Mouse (Mus musculus) heart, embryonic 10.5 days (tissue): Measurements from ENCODE around the gene Mllt11. TPM values are rescaled to one million over a fixed set of nuclear protein-coding genes. Genes with fewer than 3 reads are reported as not detected.
"Not testable (repeated sequence)": the region's sequence is repeated elsewhere in the genome, so short reads cannot be mapped to it uniquely, and the experiment has no call there.

Experiments used
- DNase-seq: peaks from one replicate; pipeline ENCODE4 v3.0.0-alpha.2; 2017; ENCODE audit warnings: low spot score
- H3K27ac ChIP-seq: fragments of 300-500 bp; sonication (generic); 2 replicates; pipeline ENCODE4 v1.5.1; 2016; ENCODE audit warnings: mild to moderate bottlenecking
- H3K27me3 ChIP-seq: fragments of 300-500 bp; sonication (generic); 2 replicates; pipeline ENCODE4 v1.6.1; 2016; ENCODE audit warnings: mild to moderate bottlenecking; ENCODE audit not compliant: poor library complexity, insufficient read depth, severe bottlenecking
- H3K36me3 ChIP-seq: fragments of 300-500 bp; sonication (generic); 2 replicates; pipeline ENCODE4 v1.6.1; 2016; ENCODE audit warnings: mild to moderate bottlenecking, moderate library complexity
- H3K4me1 ChIP-seq: fragments of 300-500 bp; sonication (generic); 2 replicates; pipeline ENCODE4 v1.6.1; 2016; ENCODE audit warnings: mild to moderate bottlenecking
- H3K4me3 ChIP-seq: fragments of 300-500 bp; sonication (generic); 2 replicates; pipeline ENCODE4 v1.5.1; 2016; ENCODE audit warnings: mild to moderate bottlenecking, moderate library complexity
- H3K9me3 ChIP-seq: fragments of 300-500 bp; sonication (generic); 2 replicates; pipeline ENCODE4 v1.6.1; 2016; ENCODE audit warnings: mild to moderate bottlenecking, moderate library complexity
- WGBS: fragments of 180-500 bp; shearing (Covaris S2); methylation state at CpG from one replicate; pipeline ENCODE4 v1.1.7; 2016; 5-methylcytosine and 5-hydroxymethylcytosine counted together
- polyA plus RNA-seq: library from polyadenylated mRNA; unstranded; fragments of >200 nt; fragmentation: Nextera tagmentation; extraction: Ambion mirVana; gene quantifications from 2 replicates; pipeline ENCODE4 v1.2.1, GENCODE M21; 2016

The Mllt11 gene
- polyA plus RNA-seq, 1 experiment from 2014 or later: 11.1 TPM

- no peaks in the 10 kb centered on the region for H3K9me3 ChIP-seq
- no peak overlapping the region for H3K4me3 ChIP-seq
- H3K36me3 ChIP-seq: peaks cover 68% of the 10 kb centered on the region
- H3K4me1 ChIP-seq: peaks cover 16% of the 10 kb centered on the region
- WGBS: 89% methylated on average over 2 of the region's 2 CpGs
- no peak for DNase-seq
- H3K27me3 ChIP-seq: no peaks in the 10 kb centered on the region
- H3K27ac ChIP-seq: no peak overlapping the region
Measured at GRCm38 (mm10) chr3:95223041-95223440, 8.9 kb downstream of the Mllt11 start.

- no peak for DNase-seq
- WGBS: 76% methylated on average over 6 of the region's 6 CpGs
Measured at GRCm38 (mm10) chr3:95218466-95219137, 13.4 kb downstream of the Mllt11 start.

GRCm38 (mm10) chr3:95217255-95218134 lies 14.5 kb downstream of the Mllt11 start, which contains the start of gene Gabpb2:
Gene Gabpb2 (minus strand): TSS chr3:95217916.
- under 1% methylated on average over 56 of the region's 56 CpGs for WGBS
- peaks cover 50% of the 10 kb centered on the region for H3K36me3 ChIP-seq
- H3K27me3 ChIP-seq: no peaks in the 10 kb centered on the region
- H3K4me3 ChIP-seq: peak within 1 kb of the TSS; percentile 86
- peak; percentile 98 for DNase-seq
- H3K4me1 ChIP-seq: peaks cover 12% of the 10 kb centered on the region; the same call in 1 of the 2 replicates
- no peaks in the 10 kb centered on the region for H3K9me3 ChIP-seq
- peak within 1 kb of the TSS; percentile 99 for H3K27ac ChIP-seq

More at GRCm38 (mm10) chr3:95218466-95219137, 13.4 kb downstream of the Mllt11 start:
- H3K27ac ChIP-seq: peak overlapping the region; percentile 99
- peak overlapping the region; percentile 86 for H3K4me3 ChIP-seq
- H3K9me3 ChIP-seq: no peaks in the 10 kb centered on the region
- peaks cover 61% of the 10 kb centered on the region for H3K36me3 ChIP-seq
- no peaks in the 10 kb centered on the region for H3K27me3 ChIP-seq
- peaks cover 12% of the 10 kb centered on the region; the same call in 1 of the 2 replicates for H3K4me1 ChIP-seq

- no peak for DNase-seq
- WGBS: 28% methylated on average over 4 of the region's 4 CpGs
- no peaks in the 10 kb centered on the region for H3K27me3 ChIP-seq
- H3K4me3 ChIP-seq: peak overlapping the region; percentile 86
- H3K9me3 ChIP-seq: no peaks in the 10 kb centered on the region
- H3K4me1 ChIP-seq: peaks cover 12% of the 10 kb centered on the region; the same call in 1 of the 2 replicates
- H3K36me3 ChIP-seq: peaks cover 47% of the 10 kb centered on the region
- H3K27ac ChIP-seq: peak overlapping the region; percentile 99
Measured at GRCm38 (mm10) chr3:95216655-95217254, 15.2 kb downstream of the Mllt11 start.

GRCm38 (mm10) chr3:95213609-95213975 lies 18.4 kb downstream of the Mllt11 start:
- no peak for DNase-seq
- no peaks in the 10 kb centered on the region for H3K27me3 ChIP-seq
- H3K27ac ChIP-seq: no peak overlapping the region
- no peak overlapping the region for H3K4me3 ChIP-seq
- peaks cover 12% of the 10 kb centered on the region; the same call in 1 of the 2 replicates for H3K4me1 ChIP-seq
- WGBS: 91% methylated on average over 1 of the region's 1 CpGs
- no peaks in the 10 kb centered on the region for H3K9me3 ChIP-seq
- H3K36me3 ChIP-seq: peaks cover 44% of the 10 kb centered on the region

- H3K4me3 ChIP-seq, DNase-seq, H3K9me3 ChIP-seq, H3K27ac ChIP-seq, H3K27me3 ChIP-seq, H3K4me1 ChIP-seq: not testable (repeated sequence)
- H3K36me3 ChIP-seq: peaks cover 47% of the 10 kb centered on the region
- whole genome bisulfite sequencing: 88% methylated on average over 9 of the region's 10 CpGs
Measured at GRCm38 (mm10) chr3:95212889-95213608, 18.9 kb downstream of the Mllt11 start.

GRCm38 (mm10) chr3:95210585-95210984 lies 21.4 kb downstream of the Mllt11 start:
- Histone ChIP-seq H3K27me3 (no peaks in the 10 kb centered on the region), H3K4me3 (no peak overlapping the region), H3K9me3 (no peaks in the 10 kb centered on the region), H3K4me1 (no peaks in the 10 kb centered on the region), H3K36me3 (peaks cover 65% of the 10 kb centered on the region), H3K27ac (no peak overlapping the region)
- DNase-seq: no peak
- 89% methylated on average over 2 of the region's 2 CpGs for WGBS

GRCm38 (mm10) chr3:95208286-95208685 lies 23.7 kb downstream of the Mllt11 start:
- H3K27ac ChIP-seq: no peak overlapping the region
- no peaks in the 10 kb centered on the region for H3K4me1 ChIP-seq
- DNase-seq: no peak
- no peak overlapping the region for H3K4me3 ChIP-seq
- 86% methylated on average over 4 of the region's 4 CpGs for WGBS
- H3K36me3 ChIP-seq: peaks cover 77% of the 10 kb centered on the region
- H3K9me3 ChIP-seq: no peaks in the 10 kb centered on the region
- H3K27me3 ChIP-seq: no peaks in the 10 kb centered on the region

GRCm38 (mm10) chr3:95203880-95204279 lies 28.1 kb downstream of the Mllt11 start:
- Histone ChIP-seq H3K9me3 (no peaks in the 10 kb centered on the region), H3K27me3 (no peaks in the 10 kb centered on the region), H3K36me3 (peaks cover 93% of the 10 kb centered on the region), H3K4me3 (no peak overlapping the region), H3K4me1 (no peaks in the 10 kb centered on the region), H3K27ac (no peak overlapping the region)
- WGBS: 91% methylated on average over 6 of the region's 6 CpGs
- DNase-seq: no peak

GRCm38 (mm10) chr3:95200562-95200961 lies 31.4 kb downstream of the Mllt11 start:
- no peak for DNase-seq
- 81% methylated on average over 2 of the region's 2 CpGs for WGBS
- Histone ChIP-seq H3K4me3 (no peak overlapping the region), H3K27ac (no peak overlapping the region), H3K27me3 (no peaks in the 10 kb centered on the region), H3K36me3 (peaks cover 93% of the 10 kb centered on the region), H3K4me1 (no peaks in the 10 kb centered on the region), H3K9me3 (no peaks in the 10 kb centered on the region)

GRCm38 (mm10) chr3:95200132-95200531 lies 31.8 kb downstream of the Mllt11 start:
- peaks cover 92% of the 10 kb centered on the region for H3K36me3 ChIP-seq
- no peaks in the 10 kb centered on the region for H3K27me3 ChIP-seq
- no peak overlapping the region for H3K27ac ChIP-seq
- H3K9me3 ChIP-seq: no peaks in the 10 kb centered on the region
- no peak overlapping the region for H3K4me3 ChIP-seq
- DNase-seq: no peak
- WGBS: 85% methylated on average over 7 of the region's 7 CpGs
- no peaks in the 10 kb centered on the region for H3K4me1 ChIP-seq

GRCm38 (mm10) chr3:95199101-95199500 lies 32.9 kb downstream of the Mllt11 start:
- peaks cover 90% of the 10 kb centered on the region for H3K36me3 ChIP-seq

More at GRCm38 (mm10) chr3:95199101-95199500, 32.9 kb downstream of the Mllt11 start:
- H3K27me3 ChIP-seq: no peaks in the 10 kb centered on the region
- no peaks in the 10 kb centered on the region for H3K4me1 ChIP-seq
- no peaks in the 10 kb centered on the region for H3K9me3 ChIP-seq
- no peak for DNase-seq
- no peak overlapping the region for H3K27ac ChIP-seq
- 73% methylated on average over 1 of the region's 1 CpGs for WGBS
- no peak overlapping the region for H3K4me3 ChIP-seq
